ENCODE assay signal across 8 mouse cellular contexts in the genomic region with DNA sequence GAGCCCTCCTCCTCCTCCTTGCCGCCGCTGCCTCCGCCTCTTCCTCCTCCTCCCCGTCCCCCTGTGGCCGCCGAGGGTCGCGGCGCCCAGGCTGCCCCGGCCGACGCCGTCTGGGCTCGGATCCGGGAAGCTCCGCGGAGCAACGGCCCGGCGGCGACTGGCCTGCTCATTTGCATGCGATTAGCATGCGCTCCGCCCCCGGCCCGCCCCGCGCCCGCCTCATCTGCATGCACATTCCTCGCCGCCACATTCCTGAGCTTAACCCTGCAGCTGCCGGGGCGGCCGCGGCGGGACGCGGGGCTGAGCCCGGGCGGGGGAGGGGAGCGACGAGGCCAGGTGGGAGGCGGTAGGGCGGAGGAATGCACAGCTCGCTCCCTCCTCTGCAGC. TPM values are rescaled to one million over a fixed set of nuclear protein-coding genes. Genes with fewer than 3 reads are reported as not detected.
DNase-seq lines count a peak whose midpoint lies in the region; ATAC-seq and TF ChIP-seq lines count a peak whose summit lies in the region.

No protein-coding gene starts in this region.

- peak; percentile 97 for DNase-seq in ES-CJ7 (ENCODE audit: low read depth, low spot score)
- peak; percentile 97 to 98 for DNase-seq in heart, postnatal 10 days
- peak; percentile 55 for DNase-seq in large intestine, adult 2 months (ENCODE audit: low read depth, low spot score)
- DNase-seq in stomach, postnatal 0 days (ENCODE audit: low spot score) = peak; percentile 97

- H3K27me3 ChIP-seq in forebrain, embryonic 13.5 days = peaks cover 7% of the 10 kb centered on the region; the same call in 1 of the 2 replicates
- H3K27me3 ChIP-seq in liver, embryonic 16.5 days (ENCODE audit: control insufficient read depth, insufficient read depth, low read depth, low read length) = peaks cover 10% of the 10 kb centered on the region
- H3K27me3 ChIP-seq in neural tube, embryonic 12.5 days (replicated peaks) = no peaks in the 10 kb centered on the region
- no peaks in the 10 kb centered on the region for H3K27me3 ChIP-seq in stomach, postnatal 0 days (ENCODE audit: control insufficient read depth, insufficient read depth, low read length)

- under 1% methylated on average over 26 of the region's 45 CpGs for WGBS in forebrain, embryonic 13.5 days
- 1% methylated on average over 41 of the region's 45 CpGs for WGBS in large intestine, adult 2 months
- under 1% methylated on average over 43 of the region's 45 CpGs for WGBS in liver, embryonic 16.5 days (ENCODE audit: insufficient replicate concordance)
- WGBS in neural tube, embryonic 12.5 days = under 1% methylated on average over 44 of the region's 45 CpGs
- under 1% methylated on average over 42 of the region's 45 CpGs for WGBS in stomach, postnatal 0 days

- no peaks in the 10 kb centered on the region for H3K36me3 ChIP-seq in forebrain, embryonic 13.5 days (ENCODE audit: poor library complexity, severe bottlenecking)
- H3K36me3 ChIP-seq in liver, embryonic 16.5 days (ENCODE audit: control insufficient read depth, insufficient read depth) = no peaks in the 10 kb centered on the region
- H3K36me3 ChIP-seq in neural tube, embryonic 12.5 days = no peaks in the 10 kb centered on the region
- H3K36me3 ChIP-seq in stomach, postnatal 0 days (ENCODE audit: control insufficient read depth, insufficient read depth, low read length) = no peaks in the 10 kb centered on the region

- intact Hi-C loops in heart, postnatal 10 days (cut with DNase I) = loop anchor here (1.0 kb wide), 1 partner anchor 19 kb away; no protein-coding TSS in a partner anchor

- no peak for TF ChIP-seq EP300 in stomach, postnatal 0 days (optimal IDR thresholded peaks at IDR 0.05)

- H3K9me3 ChIP-seq in forebrain, embryonic 13.5 days (replicated peaks) = no peaks in the 10 kb centered on the region
- no peaks in the 10 kb centered on the region for H3K9me3 ChIP-seq in liver, embryonic 16.5 days (replicated peaks; ENCODE audit: control insufficient read depth, low read length)
- H3K9me3 ChIP-seq in neural tube, embryonic 12.5 days = no peaks in the 10 kb centered on the region
- H3K9me3 ChIP-seq in stomach, postnatal 0 days (ENCODE audit: control insufficient read depth, low read length) = no peaks in the 10 kb centered on the region

- ATAC-seq in cerebellum, adult (ENCODE audit: insufficient number of reproducible peaks, low FRiP score, low TSS enrichment) = peak; percentile 86
- ATAC-seq in forebrain, embryonic 13.5 days = peak; percentile 97
- peak; percentile 91 for ATAC-seq in liver, embryonic 16.5 days (ENCODE audit: low read depth)
- peak; percentile 95 for ATAC-seq in neural tube, embryonic 12.5 days (ENCODE audit: low FRiP score, low read depth)
- peak; percentile 96 for ATAC-seq in stomach, postnatal 0 days (ENCODE audit: low FRiP score, low TSS enrichment)

- H3K9ac ChIP-seq in forebrain, embryonic 13.5 days = peak overlapping the region; percentile 82
- peak overlapping the region; percentile 65 for H3K9ac ChIP-seq in liver, embryonic 16.5 days (ENCODE audit: low read depth, low read length)
- peak overlapping the region; percentile 85 for H3K9ac ChIP-seq in neural tube, embryonic 12.5 days
- H3K9ac ChIP-seq in stomach, postnatal 0 days (ENCODE audit: low read length) = peak overlapping the region; percentile 94

- peak; percentile 44; the same call in 1 of the 2 replicates for TF ChIP-seq CTCF in stomach, postnatal 0 days (IDR thresholded peaks at IDR 0.05; ENCODE audit: low read depth)

- peak overlapping the region; percentile 66 for H3K27ac ChIP-seq in forebrain, embryonic 13.5 days
- peak overlapping the region; percentile 76 for H3K27ac ChIP-seq in liver, embryonic 16.5 days (ENCODE audit: low read length)
- H3K27ac ChIP-seq in neural tube, embryonic 12.5 days = peak overlapping the region; percentile 59
- peak overlapping the region; percentile 98 for H3K27ac ChIP-seq in stomach, postnatal 0 days (replicated peaks)

- H3K4me1 ChIP-seq in forebrain, embryonic 13.5 days = peaks cover 31% of the 10 kb centered on the region
- peaks cover 3% of the 10 kb centered on the region; the same call in 1 of the 2 replicates for H3K4me1 ChIP-seq in liver, embryonic 16.5 days (ENCODE audit: control insufficient read depth, low read depth, low read length)
- H3K4me1 ChIP-seq in neural tube, embryonic 12.5 days = peaks cover 27% of the 10 kb centered on the region
- no peaks in the 10 kb centered on the region for H3K4me1 ChIP-seq in stomach, postnatal 0 days (replicated peaks; ENCODE audit: control insufficient read depth, insufficient read depth)

- peak overlapping the region; percentile 72 for H3K4me3 ChIP-seq in forebrain, embryonic 13.5 days
- peak overlapping the region; percentile 69 for H3K4me3 ChIP-seq in liver, embryonic 16.5 days (ENCODE audit: low read depth, low read length)
- H3K4me3 ChIP-seq in neural tube, embryonic 12.5 days = peak overlapping the region; percentile 85
- peak overlapping the region; percentile 88 for H3K4me3 ChIP-seq in stomach, postnatal 0 days (ENCODE audit: low read depth, low read length)

- H3K4me2 ChIP-seq in forebrain, embryonic 13.5 days = peak overlapping the region; percentile 93
- peak overlapping the region; percentile 77 for H3K4me2 ChIP-seq in liver, embryonic 16.5 days (ENCODE audit: low read depth, low read length)
- peak overlapping the region; percentile 93 for H3K4me2 ChIP-seq in neural tube, embryonic 12.5 days (replicated peaks)
- H3K4me2 ChIP-seq in stomach, postnatal 0 days (replicated peaks; ENCODE audit: low read depth) = peak overlapping the region; percentile 97

RNA-seq across cellular contexts. Expression of a gene that starts 0.3 kb away (rescaled TPM):
- polyA plus RNA-seq in forebrain, embryonic 13.5 days (2015; fragmentation: Nextera tagmentation; extraction: Ambion mirVana) = 3.5 and 4.1 TPM in 2 replicates
- 10 to 100 TPM; 40.2 to 41.5 TPM for total RNA-seq in heart, postnatal 10 days (2021)
- 1.4 and 1.5 TPM in 2 replicates for polyA plus RNA-seq in large intestine, adult 2 months (2012; rRNA removed)
- 1.2 TPM in 2 replicates for polyA plus RNA-seq in liver, embryonic 16.5 days (2015; fragmentation: Nextera tagmentation; extraction: Ambion mirVana)
- polyA plus RNA-seq in neural tube, embryonic 12.5 days (2016; fragmentation: Nextera tagmentation; extraction: Ambion mirVana) = 10.8 and 11.7 TPM in 2 replicates
- polyA plus RNA-seq in stomach, postnatal 0 days (2015; fragmentation: Nextera tagmentation; extraction: Ambion mirVana) = 5.1 and 5.3 TPM in 2 replicates

Comparison
In these comparisons a context has a peak if more than half of its experiments do, and no peak if none do; other contexts are left out.
1. Peak in every context shown above with its lines: DNase-seq, ATAC-seq, H3K4me3 ChIP-seq and H3K27ac ChIP-seq.